Mouse (Mus musculus) CH12.LX (cell line): Measurements from ENCODE around the gene Kcnn1.

Experiments used
- CHD2 ChIP-seq: IDR thresholded peaks from 2 replicates; pipeline ENCODE4 v1.6.1; 2011; ENCODE audit warnings: low read length, improper control_type of control experiment
- CTCF ChIP-seq, 2 experiments: IDR thresholded peaks in 1 of 2; conservative IDR thresholded peaks in 1 of 2; 2 replicates each; pipeline ENCODE4 v1.5.1; 2011 to 2012; ENCODE audit warnings: low read depth in 2 of 2, low read length in 2 of 2, improper control_type of control experiment in 1 of 2, inconsistent platforms in 1 of 2, mild to moderate bottlenecking in 1 of 2, moderate library complexity in 1 of 2
- KAT2A ChIP-seq: IDR thresholded peaks from 2 replicates; pipeline ENCODE4 v1.6.1; 2012; ENCODE audit warnings: low read length, improper control_type of control experiment, inconsistent platforms; ENCODE audit not compliant: insufficient replicate concordance
- MAZ ChIP-seq: IDR thresholded peaks from 2 replicates; pipeline ENCODE4 v1.6.1; 2012; ENCODE audit warnings: low read depth, mild to moderate bottlenecking, inconsistent platforms, low read length, improper control_type of control experiment, moderate library complexity
- POLR2A ChIP-seq: IDR thresholded peaks from 2 replicates; pipeline ENCODE4 v1.6.1; 2011; ENCODE audit warnings: low read depth, mild to moderate bottlenecking, improper control_type of control experiment, low read length
- TCF12 ChIP-seq: IDR thresholded peaks from 2 replicates; pipeline ENCODE4 v1.6.1; 2014; ENCODE audit warnings: low read depth, mild to moderate bottlenecking, inconsistent platforms, low read length, improper control_type of control experiment
- USF1 ChIP-seq: IDR thresholded peaks from 2 replicates; pipeline ENCODE4 v1.6.1; 2014; ENCODE audit warnings: low read depth, mild to moderate bottlenecking, inconsistent platforms, low read length, improper control_type of control experiment

DNA sequence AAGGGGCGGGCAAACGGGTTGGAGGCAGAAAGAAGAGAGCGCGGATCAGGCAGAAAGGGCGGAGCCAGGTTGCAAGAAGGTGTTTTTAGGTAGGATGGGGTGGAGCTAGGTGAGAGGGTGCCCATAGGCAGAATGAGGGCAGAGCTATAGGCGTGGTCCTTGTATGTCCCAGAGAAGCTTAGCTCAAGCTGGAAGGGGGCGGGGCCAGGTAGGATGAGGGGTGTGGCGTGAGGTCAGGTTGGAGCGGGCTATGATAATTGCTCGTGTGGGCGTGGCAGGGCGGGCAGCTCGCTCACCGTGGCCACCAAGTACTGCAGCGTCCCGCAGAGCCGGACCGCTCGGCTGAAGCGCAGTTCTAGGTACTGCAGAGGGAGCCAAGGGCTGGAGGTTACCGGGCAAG lies 28.3 kb upstream of the Kcnn1 start:
- TF ChIP-seq USF1 (no peak), POLR2A (no peak), CTCF (conservative IDR thresholded peaks at IDR 0.05 in 1 of 2, IDR thresholded peaks at IDR 0.05 in 1 of 2; ENCODE audit: low read depth in 2 of 2, low read length in 2 of 2) (no peak), CHD2 (no peak), MAZ (no peak), TCF12 (no peak), KAT2A (no peak)
